Comparison of ENCODE assay signal across 18 mouse cellular contexts in genomic region chr10:76255617-76256016, GRCm38 (mm10). TPM values are rescaled to one million over a fixed set of nuclear protein-coding genes. Genes with fewer than 3 reads are reported as not detected.
DNase-seq lines count a peak whose midpoint lies in the region; TF ChIP-seq lines count a peak whose summit lies in the region.
"Had no signal": no experiment of that assay in that cellular context is flagged by ENCODE, and none has a peak within 500 bp of the region (broad histone marks: within the 10 kb centered on the region; RNA-seq: fewer than 3 reads in every experiment).

No protein-coding gene starts in this region.

- peak overlapping the region; percentile 45; the same call in 1 of the 2 replicates for H3K4me3 ChIP-seq in layer of hippocampus, adult 2 months

- DNase-seq in heart, adult 11 months: peak; percentile 81
- no peak for DNase-seq in heart, adult 18-20 months
- DNase-seq in layer of hippocampus, adult 2 months (ENCODE audit: low spot score in 2 of 2): no peak
- DNase-seq in layer of hippocampus, postnatal 14 days (ENCODE audit: low spot score in 2 of 2): no peak
- DNase-seq in urinary bladder, adult 2 months (ENCODE audit: low spot score): peak; percentile 10
- no peak for DNase-seq in urinary bladder, adult 18-20 months (ENCODE audit: low spot score in 2 of 2)
- DNase-seq in layer of hippocampus, postnatal 10 days (ENCODE audit: low spot score in 2 of 2): no peak
- DNase-seq: cerebellum, adult 18-20 months; kidney, postnatal 10 days; layer of hippocampus, adult 9-11 months; lung, postnatal 10 days; right cerebral cortex, postnatal 14 days had no signal

- no peak for TF ChIP-seq CTCF in layer of hippocampus, adult 2 months (conservative IDR thresholded peaks at IDR 0.05)

- peak overlapping the region; percentile 80; the same call in 1 of the 2 replicates for H3K27ac ChIP-seq in layer of hippocampus, adult 2 months
- H3K27ac ChIP-seq: liver, embryonic 14.5 days had no signal

RNA-seq across cellular contexts. Expression of gene S100b, which starts 2.0 kb away (rescaled TPM):
- 1 to 10 TPM; 2.0 to 2.8 TPM for total RNA-seq in heart, adult 18-20 months (2021)
- total RNA-seq in layer of hippocampus, adult 2 months (2021): 100 to 1,000 TPM; 118 to 128 TPM
- 10 to 100 TPM; 97.2 to 99.4 TPM for total RNA-seq in layer of hippocampus, postnatal 14 days (2021)
- 8.2 and 10.5 TPM in 2 replicates for polyA plus RNA-seq in urinary bladder, adult 2 months (2012; rRNA removed)
- total RNA-seq in layer of hippocampus, postnatal 10 days (2021): 10 to 100 TPM; 46.1 to 50.0 TPM
- total RNA-seq: ES-E14; hematopoietic stem cell, adult 5-6 weeks; megakaryocyte-erythroid progenitor cell, adult 5-6 weeks; monocyte, adult 5-6 weeks; neutrophil, adult 5-6 weeks had no signal

RNA-seq across cellular contexts. Expression of gene Prmt2, which starts 18.0 kb away (rescaled TPM):
- 10 to 100 TPM; 10.8 to 12.6 TPM for total RNA-seq in heart, adult 18-20 months (2021)
- 10 to 100 TPM; 72.2 to 75.3 TPM for total RNA-seq in layer of hippocampus, adult 2 months (2021)
- 10 to 100 TPM; 69.2 to 82.5 TPM for total RNA-seq in layer of hippocampus, postnatal 14 days (2021)
- 44.5 and 49.6 TPM in 2 replicates for polyA plus RNA-seq in urinary bladder, adult 2 months (2012; rRNA removed)
- total RNA-seq in layer of hippocampus, postnatal 10 days (2021): 100 to 1,000 TPM in 1 of 2 experiments, 10 to 100 TPM in 1; 95.7 to 100 TPM

Comparison
In these comparisons a context has a peak if more than half of its experiments do, and no peak if none do; other contexts are left out.
1. DNase-seq: peak in heart, adult 11 months (single experiment) and urinary bladder, adult 2 months (single experiment); none in heart, adult 18-20 months (0 of 2), layer of hippocampus, adult 2 months (0 of 2), layer of hippocampus, postnatal 14 days (0 of 2), urinary bladder, adult 18-20 months (0 of 2) and layer of hippocampus, postnatal 10 days (0 of 2).
2. RNA of gene S100b, which starts 2.0 kb away (total RNA-seq): 118 to 128 TPM in layer of hippocampus, adult 2 months, 97.2 to 99.4 TPM in layer of hippocampus, postnatal 14 days and 46.1 to 50.0 TPM in layer of hippocampus, postnatal 10 days; 2.0 to 2.8 TPM in heart, adult 18-20 months; every median in the first group is over 10 times any median in the second.
3. RNA of gene Prmt2, which starts 18.0 kb away (total RNA-seq): 95.7 to 100 TPM in layer of hippocampus, postnatal 10 days, 69.2 to 82.5 TPM in layer of hippocampus, postnatal 14 days and 72.2 to 75.3 TPM in layer of hippocampus, adult 2 months; 10.8 to 12.6 TPM in heart, adult 18-20 months; every median in the first group is over 4 times any median in the second.